Mouse (Mus musculus): Measurements from ENCODE around the gene Ogfod1.

The Ogfod1 gene

GRCm38 (mm10) chr8:94036944-94037524 lies at the start of gene Ogfod1, which contains the start of gene Nudt21:
Gene Ogfod1 (plus strand): TSS chr8:94037198.
Gene Nudt21 (minus strand): TSS chr8:94037031.
- peak; percentile 100 for DNase-seq (ENCODE audit: low read depth, low spot score)

GRCm38 (mm10) chr8:93989739-93990138 lies 47.3 kb upstream of the Ogfod1 start:
- no peak for DNase-seq (ENCODE audit: low read depth, low spot score)

GRCm38 (mm10) chr8:93998961-93999360 lies 38.0 kb upstream of the Ogfod1 start:
- DNase-seq (ENCODE audit: low read depth, low spot score): no peak

DNA sequence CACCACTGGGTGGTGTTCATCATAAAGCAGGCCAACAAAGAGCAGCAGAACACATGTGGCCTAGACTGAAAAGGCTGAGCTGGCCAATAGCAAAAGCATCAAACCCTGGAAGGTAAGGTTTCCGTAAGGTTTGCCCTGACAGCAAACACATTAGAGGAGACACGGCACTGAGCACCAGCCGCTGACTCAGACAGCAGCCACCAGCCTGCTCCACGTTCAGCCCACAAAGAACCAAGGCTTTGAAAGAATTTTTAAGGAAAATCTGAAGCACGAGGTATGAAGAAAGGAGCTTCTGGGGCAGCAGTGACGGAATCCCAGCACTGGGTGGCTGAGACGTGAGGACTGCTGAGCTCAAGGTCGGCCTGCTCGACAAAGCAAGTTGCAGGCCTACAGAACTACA lies 32.9 kb upstream of the Ogfod1 start:
- no peak for DNase-seq (ENCODE audit: low read depth, low spot score)

- DNase-seq (ENCODE audit: low read depth, low spot score): no peak
Observed at GRCm38 (mm10) chr8:94009243-94009845, 27.7 kb upstream of the Ogfod1 start.

DNA sequence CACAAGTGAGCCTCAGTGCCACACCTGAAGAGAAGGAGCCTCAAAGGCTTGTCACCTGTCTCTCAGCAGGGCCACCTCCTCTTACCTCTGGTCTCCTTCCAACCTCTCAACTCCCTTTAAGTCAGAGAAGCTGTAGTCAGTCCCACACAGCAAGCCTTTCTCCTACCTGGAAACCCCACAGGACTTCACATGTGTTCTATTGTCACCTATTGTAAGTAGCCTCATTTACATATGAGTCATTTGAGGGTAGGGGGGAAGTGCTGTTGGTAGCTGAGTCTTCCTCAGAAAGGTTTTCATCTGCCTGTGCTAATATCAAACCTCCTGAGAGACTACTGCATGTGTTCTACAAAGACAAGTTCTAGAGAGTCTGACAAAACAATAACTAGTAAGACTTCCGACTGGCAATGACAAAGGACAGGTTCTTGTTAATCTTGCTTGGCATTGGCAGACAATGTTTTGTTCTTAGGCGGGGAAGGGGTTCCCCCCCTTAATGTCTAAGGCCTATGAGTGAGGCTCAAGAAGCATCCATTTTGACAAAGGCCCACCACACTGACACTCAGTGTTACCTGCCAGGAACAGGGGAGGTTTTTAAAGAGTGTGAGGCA lies 26.8 kb upstream of the Ogfod1 start:
- peak; percentile 81 for DNase-seq (ENCODE audit: low read depth, low spot score)

GRCm38 (mm10) chr8:94011076-94012012 lies 25.7 kb upstream of the Ogfod1 start:
- peak; percentile 36 for DNase-seq (ENCODE audit: low read depth, low spot score)

GRCm38 (mm10) chr8:94012013-94012951 lies 24.7 kb upstream of the Ogfod1 start, which contains the start of gene Amfr:
Gene Amfr (minus strand): TSS chr8:94012842.
- DNase-seq (ENCODE audit: low read depth, low spot score): peak; percentile 69

DNA sequence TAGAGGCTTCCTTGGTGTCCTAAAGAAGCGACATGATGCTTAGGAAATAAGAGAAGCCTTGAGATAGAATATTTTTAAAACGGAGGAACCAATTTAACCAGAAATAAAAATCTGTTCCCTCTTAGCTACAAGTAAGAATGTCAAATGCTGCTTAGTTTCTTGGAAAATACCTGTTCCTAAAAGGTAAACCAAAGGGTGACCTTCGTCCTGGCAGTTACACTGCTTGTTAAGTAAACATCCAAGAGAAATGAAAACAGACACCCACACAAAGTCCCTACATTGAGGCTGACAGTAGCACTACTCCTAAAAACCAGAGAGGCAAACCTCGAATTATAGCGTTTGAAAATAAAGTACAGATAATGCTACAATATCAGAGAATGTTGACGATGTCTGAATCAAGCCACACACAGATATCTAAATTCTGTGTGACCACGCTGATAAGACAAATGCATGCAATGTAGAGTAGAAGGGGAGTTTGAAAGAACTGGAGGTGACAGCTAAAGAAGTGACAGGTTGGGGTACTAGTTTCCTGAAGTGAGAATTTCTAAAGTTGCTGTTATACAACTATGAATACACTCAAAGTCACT lies 23.9 kb upstream of the Ogfod1 start:
- no peak for DNase-seq (ENCODE audit: low read depth, low spot score)

- peak; percentile 27 for DNase-seq (ENCODE audit: low read depth, low spot score)
Observed at GRCm38 (mm10) chr8:94023916-94024315, 13.1 kb upstream of the Ogfod1 start.

DNA sequence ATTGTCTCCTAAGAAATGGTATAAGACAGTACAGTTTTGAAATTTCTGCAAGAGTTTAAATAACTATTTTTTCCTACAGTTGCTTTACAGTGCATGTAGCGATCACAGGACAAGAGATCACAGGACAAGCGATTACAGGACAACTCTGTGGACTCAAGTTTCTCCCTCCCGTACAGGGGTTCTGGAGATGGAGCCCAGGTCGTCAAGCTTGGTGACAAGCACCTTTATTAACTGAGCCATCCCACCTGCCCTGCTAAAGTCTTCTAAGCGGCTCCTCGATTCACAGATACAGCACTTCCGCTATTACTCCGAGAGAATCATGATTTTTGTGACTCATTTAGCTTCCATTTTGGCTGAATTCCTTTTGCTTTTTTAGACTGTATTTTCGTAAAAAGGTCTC lies 7.3 kb upstream of the Ogfod1 start:
- no peak for DNase-seq (ENCODE audit: low read depth, low spot score)

DNA sequence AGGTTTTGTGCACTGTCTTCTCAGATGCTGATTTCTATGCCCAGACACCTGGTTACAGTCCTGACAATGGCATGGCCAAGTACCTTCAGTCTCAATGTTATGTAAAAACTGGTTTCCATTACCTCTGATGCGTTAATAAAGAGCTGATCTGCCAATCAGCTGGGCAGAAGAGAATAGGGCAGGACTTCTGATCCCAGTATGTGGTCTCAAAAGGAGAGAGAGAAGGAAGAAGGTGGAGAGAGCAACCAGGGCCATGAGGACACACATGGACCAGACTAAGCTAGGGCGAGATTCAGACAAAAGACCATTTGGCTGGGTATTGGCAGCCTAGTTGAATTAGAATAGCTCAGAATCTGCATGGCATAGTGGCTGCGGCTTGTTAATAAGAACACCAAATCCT lies 3.4 kb upstream of the Ogfod1 start:
- DNase-seq (ENCODE audit: low read depth, low spot score): peak; percentile 49

DNA sequence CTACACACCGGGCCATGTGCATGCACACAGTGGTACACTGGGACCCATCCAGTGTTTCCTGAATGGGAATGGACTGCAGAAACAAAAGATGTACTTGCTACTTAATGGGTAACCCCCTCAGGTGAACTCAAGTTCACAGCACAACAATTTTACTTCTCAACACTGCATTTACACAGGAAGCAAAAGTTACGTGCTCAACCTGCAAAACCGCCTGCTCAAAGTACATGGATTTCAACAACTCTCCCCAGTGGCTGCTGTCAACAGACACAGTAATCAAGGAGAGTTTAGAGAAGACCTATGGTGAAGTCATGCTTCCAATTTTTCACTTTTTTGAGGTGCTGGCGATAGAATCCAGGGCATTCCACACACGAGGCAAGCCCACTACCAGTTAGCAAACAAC lies 1.8 kb upstream of the Ogfod1 start:
- DNase-seq (ENCODE audit: low read depth, low spot score): no peak

DNA sequence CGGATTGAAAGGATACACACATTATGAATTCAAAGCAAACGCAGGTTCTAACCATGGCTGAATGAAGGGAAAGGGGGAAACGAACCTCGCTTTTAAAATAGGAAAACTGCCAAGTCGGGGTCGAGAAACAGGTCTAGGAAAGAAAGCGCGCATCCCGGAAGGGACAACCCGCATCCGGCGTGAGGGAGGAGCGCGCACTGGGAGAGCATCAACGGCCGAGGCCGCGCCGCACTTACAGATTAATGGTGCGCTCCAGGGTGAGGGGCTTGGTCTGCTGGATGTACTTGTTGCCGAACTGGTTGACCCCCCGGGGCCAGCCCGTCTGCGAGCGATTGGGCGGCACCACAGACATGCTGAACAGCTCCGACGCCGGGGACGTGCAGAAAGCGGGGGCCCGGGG lies 457 bp upstream of the Ogfod1 start:
- DNase-seq (ENCODE audit: low read depth, low spot score): peak; percentile 89

GRCm38 (mm10) chr8:94037806-94038205 lies 808 bp downstream of the Ogfod1 start:
- DNase-seq (ENCODE audit: low read depth, low spot score): no peak

DNA sequence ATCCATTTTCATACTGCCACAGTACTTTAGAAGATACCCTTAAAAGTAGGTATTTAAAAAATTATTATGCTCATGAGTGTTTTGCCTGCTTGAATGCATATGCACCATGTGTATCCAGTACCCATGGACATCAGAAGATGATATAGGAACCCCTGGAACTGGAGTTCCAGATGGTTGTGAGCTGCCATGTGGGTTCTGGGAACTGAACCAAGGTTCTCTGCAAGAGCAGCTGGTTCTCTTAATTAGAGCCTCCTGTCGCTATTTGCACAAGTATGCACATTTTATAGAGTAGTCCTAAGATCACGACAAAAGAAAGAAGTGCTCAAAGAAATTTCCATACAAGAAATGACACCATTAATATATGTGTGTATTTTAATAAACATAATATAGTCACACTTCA lies 10.8 kb downstream of the Ogfod1 start:
- no peak for DNase-seq (ENCODE audit: low read depth, low spot score)

DNA sequence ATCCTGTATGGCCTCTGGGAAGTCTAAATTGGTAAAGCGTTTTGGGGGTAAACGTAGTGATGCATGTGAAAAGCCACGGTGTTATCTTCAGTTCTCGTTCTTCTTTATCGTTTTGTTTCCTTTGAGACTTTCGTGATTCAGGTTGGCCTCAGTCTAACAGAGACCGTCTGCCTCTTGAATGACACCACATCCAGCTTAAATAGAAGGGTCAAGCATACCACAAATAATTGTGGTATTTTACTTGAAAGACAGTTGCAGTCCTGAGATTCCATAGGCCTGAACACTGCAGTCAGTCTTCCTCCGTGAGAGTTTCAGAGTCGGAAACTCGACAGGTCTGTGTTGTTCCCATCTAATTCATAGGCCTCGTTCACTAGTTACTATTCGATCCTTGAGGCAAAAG lies 15.7 kb downstream of the Ogfod1 start:
- DNase-seq (ENCODE audit: low read depth, low spot score): no peak

DNA sequence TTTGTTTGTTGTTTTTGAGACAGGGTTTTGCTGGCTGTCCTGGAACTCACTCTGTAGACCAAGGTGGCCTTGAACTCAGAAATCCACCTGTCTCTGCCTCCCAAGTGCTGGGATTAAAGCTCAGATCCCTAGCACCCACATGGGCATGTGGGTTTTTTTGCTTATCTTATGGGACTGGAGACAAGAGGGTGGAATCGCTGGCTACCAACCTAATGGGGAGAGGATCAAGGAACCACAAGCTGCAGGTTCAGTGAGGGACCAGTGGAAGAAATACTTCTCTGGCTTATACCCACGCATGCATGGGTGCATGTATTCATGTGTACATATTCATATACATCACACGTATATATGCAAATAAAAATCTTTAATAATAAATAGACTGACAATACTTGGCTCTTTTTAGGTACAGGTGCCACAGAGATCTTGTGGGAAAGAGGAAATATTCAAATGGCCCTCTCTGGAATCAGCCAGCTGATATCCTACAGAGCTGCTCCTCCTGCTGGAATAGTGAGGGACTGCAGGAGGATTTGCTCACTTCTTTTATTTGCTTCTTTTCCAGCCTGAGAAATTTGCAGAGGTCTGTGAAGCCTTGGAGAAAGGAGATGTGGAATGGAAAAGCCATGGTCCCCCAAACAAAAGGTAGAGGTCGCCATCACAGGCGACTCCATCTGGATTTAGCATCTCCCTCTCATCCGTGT lies 20.3 kb downstream of the Ogfod1 start:
- DNase-seq (ENCODE audit: low read depth, low spot score): peak; percentile 66

- DNase-seq (ENCODE audit: low read depth, low spot score): peak; percentile 44
Observed at GRCm38 (mm10) chr8:94066121-94066863, 29.3 kb downstream of the Ogfod1 start.
